Mouse (Mus musculus) CD4-positive, CD25-positive, alpha-beta regulatory T cell, adult 9 weeks (primary cell): ENCODE results near the gene Gm20890. TPM values are rescaled to one million over a fixed set of nuclear protein-coding genes. Genes with fewer than 3 reads are reported as not detected.

Experiments
- polyA plus RNA-seq: library from polyadenylated mRNA; unstranded; fragments of 100-300 nt; shearing (Covaris generic); gene quantifications from one replicate; pipeline ENCODE4 v1.2.1, GENCODE M21; 2017

Gm20890 gene
- not detected for polyA plus RNA-seq

GRCm38 (mm10) chrY:26776699-26777098 lies at the start of gene Gm20890:
Gene Gm20890, minus strand, starts transcription at chrY:26776799.

